Mouse (Mus musculus) yolk sac, embryonic 10.5 days (tissue): ENCODE measurements around the gene Prkcb.

ENCODE experiments used
- DNase-seq: peaks from one replicate; pipeline ENCODE4 v3.0.0-alpha.2; 2017; ENCODE audit warnings: low spot score

Prkcb gene

GRCm38 (mm10) chr7:122466722-122467121 is 178.2 kb downstream of the Prkcb start:
- DNase-seq: no peak

GRCm38 (mm10) chr7:122467831-122468230 is 179.3 kb downstream of the Prkcb start:
- DNase-seq: no peak

GRCm38 (mm10) chr7:122470370-122471280 is 182.1 kb downstream of the Prkcb start:
- peak; percentile 14 for DNase-seq

- no peak for DNase-seq
Observed at GRCm38 (mm10) chr7:122472223-122472622, 183.7 kb downstream of the Prkcb start.

- no peak for DNase-seq
Observed at GRCm38 (mm10) chr7:122475038-122475437, 186.5 kb downstream of the Prkcb start.

GRCm38 (mm10) chr7:122476697-122477096 is 188.1 kb downstream of the Prkcb start:
- no peak for DNase-seq

- no peak for DNase-seq
Observed at GRCm38 (mm10) chr7:122477118-122477517, 188.6 kb downstream of the Prkcb start.

- DNase-seq: no peak
Observed at GRCm38 (mm10) chr7:122477566-122478564, 189.3 kb downstream of the Prkcb start.

- no peak for DNase-seq
Observed at GRCm38 (mm10) chr7:122483949-122484348, 195.4 kb downstream of the Prkcb start.

GRCm38 (mm10) chr7:122487929-122488571 is 199.5 kb downstream of the Prkcb start:
- no peak for DNase-seq

- DNase-seq: no peak
Observed at GRCm38 (mm10) chr7:122492041-122492440, 203.5 kb downstream of the Prkcb start.

GRCm38 (mm10) chr7:122492936-122493335 is 204.4 kb downstream of the Prkcb start:
- DNase-seq: no peak

- DNase-seq: peak; percentile 2
Observed at GRCm38 (mm10) chr7:122494088-122494487, 205.5 kb downstream of the Prkcb start.

GRCm38 (mm10) chr7:122497516-122497915 is 209.0 kb downstream of the Prkcb start:
- no peak for DNase-seq

GRCm38 (mm10) chr7:122498461-122498860 is 209.9 kb downstream of the Prkcb start:
- DNase-seq: no peak

GRCm38 (mm10) chr7:122499743-122500597 is 211.4 kb downstream of the Prkcb start:
- DNase-seq: no peak

- DNase-seq: no peak
Observed at GRCm38 (mm10) chr7:122506467-122506866, 217.9 kb downstream of the Prkcb start.

GRCm38 (mm10) chr7:122509903-122510302 is 221.4 kb downstream of the Prkcb start:
- DNase-seq: no peak

GRCm38 (mm10) chr7:122512430-122512966 is 223.9 kb downstream of the Prkcb start:
- DNase-seq: no peak

- DNase-seq: no peak
Observed at GRCm38 (mm10) chr7:122520850-122521638, 232.5 kb downstream of the Prkcb start.
